Mouse (Mus musculus) monocyte, adult 2 months (primary cell): ENCODE measurements around the gene Sorbs1.

ENCODE experiments used
- DNase-seq, 2 experiments: peaks; one replicate each; pipeline ENCODE4 v3.0.0; 2022; ENCODE audit warnings: low spot score in 2 of 2, low read depth in 1 of 2

Gene Sorbs1

DNA sequence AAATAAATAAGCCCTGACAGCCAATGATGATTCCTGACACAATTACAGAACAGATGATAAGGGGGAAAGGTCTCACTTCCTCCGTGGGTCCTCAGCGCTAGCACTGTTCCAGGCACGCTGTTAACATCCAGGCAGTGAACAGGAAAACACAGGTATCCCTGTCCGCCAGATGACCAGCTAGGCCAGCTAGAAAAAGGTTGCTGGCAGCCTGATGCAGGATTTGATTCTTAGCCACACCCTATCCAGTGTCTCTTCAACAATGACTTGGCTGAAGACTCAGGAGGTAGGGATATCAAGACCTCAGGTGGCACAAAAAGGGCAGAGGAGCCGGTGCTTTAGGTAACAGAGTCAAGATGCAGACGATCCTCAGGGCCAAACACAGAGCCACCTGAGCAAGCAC, 32.5 kb downstream of the Sorbs1 start:
- no peak for DNase-seq

DNA sequence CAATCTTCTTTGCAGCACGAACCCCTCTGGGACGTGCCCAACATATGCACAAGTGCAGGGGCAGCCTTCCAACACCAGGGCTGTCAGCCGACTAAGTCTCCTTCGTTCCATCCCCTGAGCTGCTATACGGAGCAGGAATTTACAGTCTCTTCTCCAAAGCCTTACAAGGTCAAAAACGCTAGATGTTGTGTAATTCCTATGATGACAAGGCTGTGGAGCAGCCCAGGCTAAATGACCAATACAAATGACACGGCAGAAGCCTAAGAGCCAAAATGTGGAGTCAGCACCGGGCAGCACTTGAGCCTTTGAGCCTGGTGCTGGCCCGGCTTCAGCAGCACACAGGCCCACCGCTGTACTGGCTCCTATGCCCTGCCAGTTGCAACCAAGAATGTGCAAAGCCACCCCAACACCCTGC, 35.4 kb downstream of the Sorbs1 start:
- DNase-seq, result no peak

DNA sequence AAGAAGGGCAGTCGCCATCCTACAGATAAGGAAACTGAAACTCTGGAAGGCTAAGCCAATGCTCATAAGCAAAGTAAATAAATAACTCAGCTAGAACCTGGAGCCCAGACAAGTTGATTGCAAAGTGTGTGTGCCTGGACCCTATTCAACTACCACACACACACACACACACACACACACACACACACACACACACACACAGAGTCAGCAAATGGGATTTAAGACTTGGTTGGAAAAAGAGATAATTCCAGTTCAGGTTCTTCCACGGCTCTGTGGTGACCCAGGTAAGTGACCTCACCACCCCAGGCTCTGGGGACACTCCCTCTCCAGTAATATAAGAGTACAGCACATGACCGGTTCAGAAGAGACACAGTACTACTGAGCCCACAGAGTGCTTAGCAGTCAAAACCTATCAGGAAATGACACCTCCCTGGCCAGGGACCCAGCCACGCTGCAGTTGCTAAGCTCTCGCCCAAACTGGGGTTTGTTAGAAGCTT, 36.1 kb downstream of the Sorbs1 start:
- DNase-seq, result no peak

DNA sequence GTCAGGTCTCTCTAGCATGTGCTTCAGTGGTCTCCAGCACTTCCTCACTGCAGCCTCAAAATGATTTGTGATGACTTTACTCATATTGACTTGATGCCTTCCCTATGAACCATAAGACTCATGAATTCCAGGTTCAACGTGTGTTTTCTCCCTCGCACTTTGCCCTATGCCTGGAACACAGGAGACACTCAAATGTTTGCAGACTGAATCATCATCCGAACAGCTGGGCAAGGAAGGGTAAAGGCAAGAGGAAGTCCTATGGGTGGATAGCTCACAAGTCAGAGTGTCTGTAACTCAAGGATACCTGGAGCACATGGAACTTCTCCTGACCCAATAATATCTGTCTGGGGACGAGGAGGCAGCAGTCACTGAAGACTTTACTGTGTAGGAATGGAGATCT, 37.1 kb downstream of the Sorbs1 start:
- DNase-seq, result no peak

DNA sequence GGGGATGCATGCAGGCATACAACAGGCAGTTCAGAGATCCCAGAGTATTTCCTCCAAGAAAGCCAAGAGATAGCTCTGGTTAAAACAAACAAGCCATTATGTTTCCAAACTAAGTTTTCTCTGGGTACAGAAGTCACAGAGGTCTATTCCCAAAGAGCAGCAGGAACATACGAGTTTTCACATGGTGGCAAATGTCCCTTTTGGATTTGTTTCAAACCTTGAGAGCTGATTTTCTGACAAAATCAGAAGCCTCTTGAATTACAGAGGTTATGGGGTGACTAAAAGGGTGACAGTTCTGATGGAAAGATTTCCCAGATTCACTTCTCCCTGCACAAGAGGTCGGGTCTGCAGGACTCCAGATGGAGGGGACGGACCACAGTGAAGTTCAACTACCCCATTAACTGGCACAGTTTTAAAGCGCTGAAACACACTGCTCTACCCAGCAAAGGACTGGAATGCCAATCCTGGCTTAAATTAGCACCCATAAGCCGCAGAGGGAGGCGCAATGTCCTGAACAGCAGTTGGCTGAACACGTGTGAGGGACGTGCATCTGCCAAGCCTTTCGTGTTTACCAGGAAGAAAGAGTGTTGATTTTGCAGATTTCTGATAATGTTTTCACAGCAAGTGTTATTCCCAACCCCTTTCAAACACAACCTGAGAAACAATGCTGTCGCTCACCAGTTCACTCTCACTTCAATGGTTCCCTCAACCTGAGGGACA, 41.9 kb downstream of the Sorbs1 start:
- DNase-seq, result no peak

DNA sequence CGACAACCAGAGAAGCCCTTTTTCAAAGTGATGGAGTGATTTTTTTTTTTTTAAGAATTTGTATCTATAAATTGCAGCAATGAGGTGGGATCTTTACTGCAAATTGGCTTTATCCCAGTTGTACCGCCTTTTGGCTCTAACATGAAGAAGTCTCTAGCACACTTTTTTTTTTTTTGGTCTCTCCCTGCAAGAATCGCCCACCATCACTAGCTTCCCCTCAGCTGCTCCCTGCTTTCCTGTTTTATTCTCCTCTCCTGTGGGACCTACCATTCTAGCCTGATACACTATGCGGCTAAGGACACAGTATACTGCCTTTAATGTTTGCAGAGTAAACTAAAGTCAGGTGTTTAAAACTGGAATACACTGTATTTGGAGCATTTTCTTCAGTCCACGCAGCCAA, 43.8 kb downstream of the Sorbs1 start:
- DNase-seq, result no peak

DNA sequence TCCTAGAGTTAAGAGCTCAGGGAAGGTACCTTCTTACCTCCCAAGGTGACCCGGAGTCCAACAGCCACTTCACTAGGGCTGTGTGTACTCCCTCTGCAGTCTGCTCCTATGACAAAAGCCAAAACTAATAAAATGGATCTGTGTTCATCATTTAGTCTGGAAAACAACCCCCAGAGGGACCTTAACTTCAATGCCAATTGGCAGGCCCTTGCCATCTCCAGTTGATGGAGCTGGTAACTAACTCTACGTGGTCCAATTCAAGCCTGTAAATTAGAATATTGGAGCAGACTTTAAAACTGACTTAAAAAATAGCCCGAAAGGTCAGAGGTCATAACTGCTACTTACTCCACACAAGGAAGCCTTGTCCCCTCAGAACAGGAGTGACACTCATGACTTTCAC, 45.3 kb downstream of the Sorbs1 start:
- no peak for DNase-seq

DNA sequence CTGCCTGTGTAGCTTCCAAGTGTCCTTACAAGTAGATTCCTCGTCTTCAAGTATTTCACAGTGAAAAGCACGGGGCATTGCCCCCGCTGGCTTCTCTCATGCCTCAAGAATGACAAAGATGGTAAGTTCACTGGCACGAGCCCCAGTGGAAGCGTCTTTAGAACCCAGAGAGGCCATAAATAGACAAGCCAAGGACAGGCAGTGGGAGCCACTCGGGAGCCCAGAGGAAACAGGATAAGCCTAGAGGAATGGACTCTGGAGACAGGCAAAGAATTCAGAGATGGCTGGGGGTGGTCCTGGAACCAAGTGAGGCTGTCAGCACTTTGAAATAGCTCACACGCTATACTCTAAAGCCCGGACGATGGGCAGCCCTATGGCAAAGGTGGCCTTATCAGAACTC, 45.8 kb downstream of the Sorbs1 start:
- DNase-seq, result no peak

DNA sequence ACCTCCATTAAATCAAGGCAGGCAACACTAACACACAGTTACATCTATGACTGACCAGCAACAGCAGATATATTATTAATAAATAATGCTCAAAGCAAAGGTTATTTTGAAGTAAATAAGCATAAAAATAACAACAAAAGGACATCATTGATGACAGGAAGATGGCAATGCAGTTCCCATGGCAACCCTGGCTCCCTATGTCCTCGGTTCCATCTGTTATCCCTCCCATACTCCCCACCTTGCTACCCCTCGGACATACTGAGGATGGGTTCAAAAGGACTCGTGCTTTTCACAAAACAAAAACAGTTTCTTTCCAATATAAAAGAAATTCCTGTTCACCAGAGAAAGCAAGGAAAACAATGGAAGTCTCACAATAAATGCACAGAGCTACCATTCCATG, 48.2 kb downstream of the Sorbs1 start:
- no peak for DNase-seq

DNA sequence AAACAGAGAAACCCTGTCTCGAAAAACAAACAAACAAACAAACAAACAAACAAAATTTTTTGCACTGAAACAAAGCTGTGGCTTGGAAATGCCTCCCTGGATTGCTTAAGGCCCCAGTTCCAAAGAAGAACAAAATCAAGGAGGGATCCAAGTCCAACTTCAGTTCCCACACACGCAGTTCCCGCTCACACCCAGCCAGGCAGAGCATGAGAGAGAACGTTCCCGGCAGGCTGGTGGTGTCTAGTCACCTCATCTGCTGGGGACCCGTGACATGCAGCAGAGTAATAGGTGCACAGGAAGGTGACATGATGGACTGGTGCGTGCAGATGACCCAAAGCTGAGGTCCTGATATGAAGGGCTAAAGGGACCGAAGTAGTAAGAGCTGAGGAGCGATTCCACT, 49.2 kb downstream of the Sorbs1 start:
- no peak for DNase-seq

DNA sequence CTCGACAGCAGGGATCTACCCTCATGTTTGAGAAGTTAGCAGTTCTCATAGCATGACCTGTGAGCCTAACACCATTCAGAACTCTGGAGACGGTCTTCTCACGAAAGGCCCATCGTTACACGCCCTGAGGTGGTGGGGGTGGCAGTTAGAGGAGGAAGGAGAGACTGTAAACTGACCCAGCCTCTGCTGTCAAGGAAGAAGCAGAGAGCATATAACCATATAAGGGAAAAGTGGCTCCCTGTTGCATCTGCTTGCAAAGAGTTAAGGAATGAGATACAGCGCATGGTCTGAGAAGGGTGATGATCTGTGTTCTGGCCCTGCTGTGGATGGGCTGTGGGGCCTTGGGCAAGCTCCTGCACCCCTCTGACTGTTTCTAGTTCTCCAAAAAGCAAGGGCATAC, 50.7 kb downstream of the Sorbs1 start:
- no peak for DNase-seq

DNA sequence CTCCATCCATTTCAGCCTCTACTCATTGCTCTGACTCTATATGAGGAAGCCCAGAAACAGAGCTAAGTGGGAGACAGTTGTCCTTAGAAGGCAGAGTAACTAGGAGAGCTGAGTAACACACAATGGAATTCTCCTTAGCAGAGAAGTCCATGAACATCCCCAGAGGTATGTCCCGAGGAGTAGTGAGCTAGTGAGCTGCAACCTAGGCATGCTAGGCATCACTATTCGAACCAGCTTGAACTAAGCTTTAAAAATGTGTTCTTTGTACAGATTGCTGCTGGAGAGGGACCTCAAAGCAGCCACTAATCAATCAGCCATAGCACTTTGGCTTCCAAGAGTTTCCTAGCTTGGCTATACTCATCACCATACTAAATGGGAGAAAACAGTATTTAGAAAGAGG, 51.1 kb downstream of the Sorbs1 start:
- no peak for DNase-seq

DNA sequence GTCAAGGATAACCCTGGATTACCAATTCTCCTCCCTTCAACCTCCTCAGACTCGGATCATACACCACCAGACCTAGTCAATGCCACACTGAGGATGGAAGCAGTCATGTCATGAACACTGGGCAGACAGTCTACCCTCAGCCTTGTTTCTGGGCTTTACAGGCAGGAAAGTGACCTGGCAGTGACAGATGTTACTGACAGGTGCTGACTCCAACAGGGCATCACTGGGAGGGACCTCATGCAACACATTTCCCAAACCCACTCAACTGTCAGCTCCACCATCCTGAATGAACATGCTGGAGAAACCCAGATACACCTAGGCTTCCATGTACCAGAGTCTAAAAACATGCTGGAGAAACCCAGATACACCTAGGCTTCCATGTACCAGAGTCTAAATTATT, 51.9 kb downstream of the Sorbs1 start:
- no peak for DNase-seq

DNA sequence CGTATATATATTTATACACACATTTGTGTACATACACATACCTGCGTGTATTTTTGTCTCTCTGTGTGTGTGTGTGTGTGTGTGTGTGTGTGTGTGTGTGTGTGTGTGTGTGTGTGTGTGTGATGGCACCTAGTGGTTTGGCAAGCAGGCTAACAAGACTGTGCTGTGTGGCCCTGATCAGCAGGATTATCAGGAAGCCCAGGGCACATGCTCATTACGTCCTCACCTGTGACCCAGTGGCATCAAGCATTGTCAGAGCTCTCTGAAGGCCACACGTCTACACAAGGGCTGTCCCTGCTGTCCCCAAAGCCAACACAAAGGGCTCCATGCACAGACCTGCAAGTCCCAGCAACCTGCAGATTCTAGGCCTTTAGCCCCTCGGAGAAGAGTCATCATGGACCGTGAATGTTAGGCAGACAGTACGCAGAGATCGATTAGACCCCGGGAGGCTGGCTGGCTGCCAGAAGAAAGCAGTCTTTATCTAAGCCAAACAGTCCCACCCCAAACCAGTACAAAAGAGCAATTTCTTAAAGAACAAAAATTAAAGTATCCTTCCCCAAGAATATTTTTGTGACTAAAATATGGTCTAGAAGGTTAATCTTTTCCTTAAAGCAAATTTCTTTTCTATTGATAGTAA, 52.6 kb downstream of the Sorbs1 start:
- DNase-seq, result no peak

DNA sequence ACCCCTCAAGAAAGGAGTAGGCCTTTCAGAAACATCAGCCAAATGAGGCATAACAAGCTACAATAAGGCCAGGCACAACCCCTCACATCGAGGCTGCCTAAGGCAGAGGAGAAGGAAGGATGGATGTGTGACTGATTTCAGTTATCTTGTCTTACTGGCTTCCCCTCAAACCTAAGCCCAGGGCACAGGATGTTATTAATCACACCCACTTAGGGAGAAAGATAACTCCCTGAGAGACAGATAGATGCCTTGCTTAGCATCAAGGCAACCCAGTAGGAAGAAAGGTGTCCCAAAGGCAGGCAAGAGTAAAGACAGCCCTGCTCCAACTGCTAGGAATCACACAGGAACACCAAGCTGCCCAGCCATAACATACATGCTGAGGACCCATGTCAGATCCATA, 54.2 kb downstream of the Sorbs1 start:
- no peak for DNase-seq

DNA sequence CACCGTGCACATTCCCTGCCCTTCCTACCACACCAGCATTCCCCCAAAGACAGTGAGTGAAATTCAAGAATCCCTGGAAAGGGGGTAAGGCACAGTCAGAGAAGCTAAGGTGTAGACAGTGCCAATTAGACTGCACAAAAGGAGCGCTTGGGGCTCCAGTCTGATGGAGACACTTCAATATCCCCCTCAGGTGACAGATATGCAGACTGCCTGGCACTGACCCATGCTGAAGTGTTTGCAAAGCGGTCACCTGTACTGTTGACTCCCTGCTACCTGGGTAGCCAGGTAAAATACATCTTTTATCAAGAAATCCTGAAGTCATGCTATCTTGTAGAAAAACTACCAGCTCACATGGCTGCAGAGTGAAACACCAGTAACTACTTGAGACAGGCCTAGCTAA, 54.8 kb downstream of the Sorbs1 start:
- DNase-seq, result no peak

DNA sequence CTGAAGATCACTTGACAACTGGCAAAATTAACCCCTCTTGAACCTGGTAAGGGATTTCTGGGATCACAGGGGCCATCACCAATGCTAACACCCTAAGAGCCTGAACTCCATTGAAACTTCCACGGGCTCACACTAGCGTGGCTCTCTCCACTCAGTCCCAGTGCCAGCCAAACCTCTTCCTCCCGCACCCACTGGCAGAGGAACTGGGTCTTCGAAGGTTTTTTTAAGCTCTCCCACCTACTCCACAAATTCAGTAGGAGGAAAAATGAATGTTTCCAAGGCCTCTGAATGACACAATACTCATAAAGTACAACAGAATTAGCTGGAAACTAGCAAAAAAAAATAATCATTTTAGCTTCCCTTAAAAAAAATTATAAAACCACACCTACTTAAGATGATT, 58.3 kb downstream of the Sorbs1 start:
- DNase-seq, result no peak

DNA sequence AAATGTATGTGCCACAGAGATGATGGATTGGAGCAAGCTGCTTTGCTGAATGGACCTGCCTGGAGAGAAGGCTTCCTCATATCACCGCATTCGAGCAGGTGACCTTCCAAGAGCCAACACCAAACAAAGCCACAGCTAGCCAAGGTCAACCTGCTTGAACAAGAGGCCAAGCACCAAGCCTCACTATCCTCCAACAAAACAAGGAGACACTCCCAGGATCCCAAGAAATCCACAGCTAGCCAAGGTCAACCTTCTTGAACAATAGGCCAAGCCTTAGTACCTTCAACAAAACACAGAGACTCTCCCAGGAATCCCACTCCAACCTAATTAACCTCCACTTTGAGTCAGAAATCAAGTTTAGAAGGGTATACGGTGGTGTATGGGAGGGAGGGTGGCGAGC, 59.5 kb downstream of the Sorbs1 start:
- no peak for DNase-seq

DNA sequence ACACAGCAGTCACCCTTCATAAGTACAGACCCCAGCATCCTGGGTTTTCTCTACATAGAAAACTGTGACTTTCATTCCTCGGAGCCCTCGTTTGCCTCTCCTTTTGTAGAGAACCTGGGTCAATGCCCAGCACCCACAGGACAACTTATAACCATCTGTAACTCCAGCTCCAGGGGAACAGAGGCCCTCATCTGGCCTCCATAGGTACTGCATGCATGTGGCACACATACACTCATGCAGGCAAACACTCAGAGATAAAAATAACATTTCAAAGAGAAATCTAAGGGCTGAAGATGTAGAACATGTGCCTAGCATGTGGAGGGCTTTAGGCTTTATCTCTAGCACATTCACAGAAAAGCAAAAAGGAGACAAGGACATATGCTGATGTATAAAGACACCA, 61.4 kb downstream of the Sorbs1 start:
- no peak for DNase-seq

DNA sequence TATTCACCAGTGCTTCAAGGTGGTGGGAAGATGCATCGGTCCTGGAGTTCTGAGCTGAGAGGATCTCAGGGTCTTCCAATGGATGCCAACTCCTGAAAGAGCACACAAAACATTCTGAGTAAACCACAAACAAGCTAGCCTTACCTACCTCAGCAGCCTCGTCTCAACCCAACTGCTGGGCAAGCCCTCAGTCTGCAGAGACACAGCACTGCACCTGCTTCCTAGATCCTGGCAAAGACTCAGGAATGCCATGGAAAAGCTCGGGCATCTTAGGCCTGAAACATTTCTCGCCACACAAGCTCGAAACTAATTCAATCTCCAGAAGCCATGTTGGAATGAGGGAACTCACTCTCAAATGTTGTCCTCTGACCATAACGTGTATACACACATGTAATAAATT, 62.3 kb downstream of the Sorbs1 start:
- DNase-seq, result no peak

DNA sequence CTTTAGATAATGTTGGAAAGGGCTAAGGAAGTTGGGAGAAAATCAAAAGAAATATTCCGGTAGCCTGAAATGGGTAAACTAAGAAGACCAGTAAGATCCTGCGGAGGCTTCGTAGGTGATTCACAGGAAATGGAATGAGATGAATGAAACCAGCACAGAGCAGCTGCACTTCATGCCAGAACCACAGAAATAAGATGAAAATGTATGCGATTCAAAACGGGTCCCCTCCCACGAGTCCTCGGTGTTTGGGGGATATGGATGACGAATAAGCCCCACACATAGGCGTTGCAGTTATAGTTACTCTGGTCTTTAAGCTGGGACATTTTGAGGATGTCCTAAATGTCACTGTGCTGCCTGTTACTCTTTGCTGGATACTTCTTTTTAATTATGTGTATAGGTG, 67.1 kb downstream of the Sorbs1 start:
- no peak for DNase-seq

DNA sequence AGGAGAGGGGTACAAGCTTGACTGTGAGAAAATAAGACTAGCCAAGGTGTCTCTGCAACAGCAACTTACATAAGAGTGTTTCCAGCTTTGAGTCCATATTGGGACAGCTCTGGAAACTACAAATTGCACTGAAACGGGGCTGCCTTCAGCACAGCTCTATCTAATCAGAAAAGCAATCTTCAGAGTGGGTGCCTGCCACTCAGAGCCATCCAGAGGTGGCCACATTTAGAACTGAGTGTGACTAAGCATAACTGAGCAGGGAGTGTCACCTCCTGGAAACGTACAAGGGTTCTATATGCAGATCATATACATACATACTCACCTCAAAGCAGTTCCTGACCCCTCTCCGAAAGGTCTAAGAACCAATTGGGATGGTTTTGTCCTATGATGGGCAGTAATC, 71.2 kb downstream of the Sorbs1 start:
- DNase-seq, result no peak

DNA sequence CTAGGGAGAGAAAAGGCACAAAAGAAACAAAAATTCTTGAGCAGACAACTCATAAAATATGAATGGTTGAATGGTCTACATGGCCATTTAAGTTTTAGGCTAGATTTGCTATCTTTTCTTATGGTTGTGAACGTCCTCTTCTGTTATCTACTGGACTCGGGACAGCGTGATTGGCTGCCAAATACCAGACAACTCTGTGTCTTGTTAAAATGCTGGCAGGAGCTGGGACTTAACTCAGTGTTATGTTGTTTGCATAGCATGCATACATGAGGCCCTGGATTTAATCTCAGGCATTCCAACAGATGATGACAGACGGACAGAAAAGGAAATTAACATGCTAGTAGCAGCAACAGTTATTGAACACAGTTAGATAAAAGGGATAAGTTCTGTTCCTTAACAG, 72.6 kb downstream of the Sorbs1 start:
- no peak for DNase-seq
